Mouse (Mus musculus) v-Abl transformed pro-B cells (cell line): Measurements from ENCODE around the gene Armh4.

ENCODE experiments used
- in situ Hi-C, 2 experiments: fragments of 400-800 bp; cut with MboI; formaldehyde crosslinking; loops; one replicate each; pipeline ENCODE4 v1.15.1; 2025; ENCODE audit not compliant: unreplicated experiment in 2 of 2

The Armh4 gene

GRCm38 (mm10) chr14:49739328-49739727, 43.9 kb downstream of the Armh4 start:
- in situ Hi-C loops: loop anchor here (5.0 to 25.0 kb wide), 8 partner anchors 195 to 1977 kb away; no protein-coding TSS in a partner anchor

- in situ Hi-C loops: loop anchor here (5.0 to 25.0 kb wide), 8 partner anchors 194 to 1976 kb away; no protein-coding TSS in a partner anchor
Measured at GRCm38 (mm10) chr14:49738441-49739088, 44.6 kb downstream of the Armh4 start.

- in situ Hi-C loops: loop anchor here in 1 of 2 experiments (10.0 to 25.0 kb wide), 6 partner anchors 189 to 1972 kb away; no protein-coding TSS in a partner anchor
Measured at GRCm38 (mm10) chr14:49733950-49734349, 49.2 kb downstream of the Armh4 start.

- in situ Hi-C loops: no loop called here
Measured at GRCm38 (mm10) chr14:49723361-49724054, 59.7 kb downstream of the Armh4 start.

- in situ Hi-C loops: no loop called here
Measured at GRCm38 (mm10) chr14:49722782-49723181, 60.4 kb downstream of the Armh4 start.

DNA sequence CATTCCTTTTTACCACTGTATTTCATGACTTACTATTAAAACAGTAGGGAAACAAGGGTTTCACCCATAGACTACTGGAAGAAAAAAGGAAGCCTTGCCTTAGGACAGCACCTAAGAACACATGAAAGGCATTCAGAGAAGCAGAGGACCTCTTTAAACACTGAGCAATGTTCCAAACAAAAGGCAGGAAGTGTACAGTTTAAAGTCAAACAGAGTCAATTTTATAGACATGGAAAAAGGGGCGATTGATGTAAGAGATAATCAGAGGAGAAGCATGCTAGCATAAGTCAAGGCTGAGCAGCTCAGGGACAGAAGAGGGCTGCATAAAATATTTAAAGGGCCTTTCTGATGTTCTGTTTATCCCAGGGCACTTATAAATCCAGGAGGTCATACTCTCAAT, 61.9 kb downstream of the Armh4 start:
- in situ Hi-C loops: no loop called here

DNA sequence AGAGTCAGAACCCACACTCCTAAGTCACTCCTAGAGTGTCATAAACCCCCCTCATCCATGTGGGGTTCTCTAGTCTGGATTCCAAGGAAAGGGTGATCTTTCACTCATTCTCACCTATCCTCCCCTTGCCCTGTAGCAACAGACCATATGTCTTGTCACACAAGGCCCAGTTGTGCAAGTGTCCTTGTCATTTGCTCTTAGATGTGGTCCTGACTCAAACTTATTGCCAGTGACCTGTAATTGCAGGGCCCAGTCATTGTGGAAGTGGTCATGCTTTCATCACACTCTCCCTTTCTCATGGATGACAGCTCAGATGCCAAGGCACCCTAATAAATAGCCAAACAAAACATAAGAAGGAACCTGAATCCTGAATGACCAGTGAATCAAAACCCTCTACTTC, 63.5 kb downstream of the Armh4 start:
- in situ Hi-C loops: no loop called here

- in situ Hi-C loops: no loop called here
Measured at GRCm38 (mm10) chr14:49711016-49711415, 72.2 kb downstream of the Armh4 start.

DNA sequence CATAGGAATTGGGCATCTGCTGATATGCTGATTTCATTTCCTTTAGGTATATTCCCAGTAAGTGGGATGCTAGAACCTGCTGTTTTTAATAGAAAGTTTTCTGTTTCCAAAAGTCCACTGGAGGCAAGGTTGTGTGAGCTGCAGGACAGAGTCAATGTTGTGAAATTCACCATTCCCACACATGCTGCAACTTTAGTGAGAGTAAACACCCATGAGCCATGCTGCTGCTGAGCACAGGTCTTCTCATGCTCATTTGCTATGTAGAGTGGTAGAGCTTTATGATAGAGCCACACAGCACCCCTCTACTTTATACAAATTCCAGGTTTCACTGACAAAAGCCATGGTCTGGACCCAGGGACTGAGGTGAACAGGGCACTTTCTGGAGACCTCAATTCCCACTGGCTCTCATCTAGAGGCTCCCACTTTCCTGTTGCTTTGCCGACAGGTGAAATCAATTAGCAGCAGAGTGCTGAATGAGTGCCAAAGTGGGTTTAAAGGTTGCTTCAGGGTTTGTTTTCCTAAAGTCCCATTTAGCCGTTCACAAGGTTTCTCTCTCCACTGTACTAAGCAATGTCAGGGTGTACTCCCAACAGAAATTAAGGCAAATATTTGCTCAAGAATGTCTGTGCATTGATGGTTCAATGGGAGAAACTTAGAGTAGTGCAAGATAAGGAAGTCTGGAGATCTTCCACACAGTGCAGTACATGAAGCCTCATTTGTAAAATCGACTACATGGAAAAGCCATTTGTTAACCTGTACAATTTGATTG, 79.6 kb downstream of the Armh4 start:
- in situ Hi-C loops: no loop called here

GRCm38 (mm10) chr14:49679511-49680284, 103.5 kb downstream of the Armh4 start:
- in situ Hi-C loops: no loop called here

DNA sequence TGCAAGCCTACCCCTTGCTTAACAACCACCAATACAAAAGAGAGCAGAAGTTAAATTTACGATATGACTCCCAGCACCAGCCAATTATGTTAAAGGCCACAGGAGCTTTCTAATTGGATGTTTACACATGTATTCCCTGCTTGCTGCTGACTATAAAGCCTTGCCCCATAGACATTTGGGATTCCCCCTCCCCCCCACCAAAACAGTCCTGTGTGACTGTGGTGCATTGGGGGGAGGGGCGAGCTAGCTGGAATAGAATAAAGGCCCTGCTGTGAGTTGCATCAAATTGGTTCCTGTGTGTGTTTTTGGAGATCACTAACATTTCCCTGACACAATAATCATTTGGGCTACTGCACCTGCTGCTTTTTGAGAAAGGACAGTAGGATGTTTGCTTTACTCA, 106.6 kb downstream of the Armh4 start:
- in situ Hi-C loops: no loop called here

DNA sequence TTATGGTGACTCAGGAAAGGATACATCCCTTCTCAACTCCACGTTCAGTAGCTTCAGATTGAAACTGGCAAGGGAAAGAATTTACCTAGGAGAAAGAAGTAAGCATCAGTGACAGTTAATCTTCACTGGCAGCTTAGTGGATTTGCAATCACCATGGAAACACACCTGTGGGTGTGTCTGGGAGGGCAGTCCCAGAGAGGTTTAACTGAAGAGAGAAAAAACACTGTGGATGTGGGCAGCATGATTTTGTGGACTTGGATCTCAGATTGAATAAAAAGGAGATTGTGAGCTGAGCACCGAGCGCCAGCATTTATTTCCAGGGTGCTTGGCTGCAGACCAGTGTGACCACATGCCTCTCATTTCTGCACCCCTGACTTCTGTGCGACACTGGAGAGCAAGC, 122.7 kb downstream of the Armh4 start:
- in situ Hi-C loops: no loop called here

- in situ Hi-C loops: loop anchor here in 1 of 2 experiments (10.0 kb wide), 1 partner anchor 414 kb away; no protein-coding TSS in a partner anchor
Measured at GRCm38 (mm10) chr14:49649191-49649590, 134.0 kb downstream of the Armh4 start.

- in situ Hi-C loops: no loop called here
Measured at GRCm38 (mm10) chr14:49637422-49637821, 145.8 kb downstream of the Armh4 start.

GRCm38 (mm10) chr14:49626055-49626454, 157.1 kb downstream of the Armh4 start:
- in situ Hi-C loops: no loop called here
